Mouse (Mus musculus): ENCODE measurements at regions not wholly inside any gene's neighbourhood (a gene's known extent, or its start where the extent isn't known, plus 50 kb on each side); places are given as distances from the start of the nearest gene placed in this dataset.
A peak's percentile ranks its signal among the peaks of the same experiment; 100 is the strongest.

GRCm38 (mm10) chr9:66646226-66646625 lies 53.3 kb upstream of the Usp3 start:
- no peaks in the 10 kb centered on the region for H3K27me3 ChIP-seq (replicated peaks; ENCODE audit: control insufficient read depth, insufficient read depth, low read length)
- H3K27ac ChIP-seq (ENCODE audit: low read length): no peak overlapping the region
- H3K9me3 ChIP-seq (ENCODE audit: control insufficient read depth, low read length): no peaks in the 10 kb centered on the region
- no peak overlapping the region for H3K4me3 ChIP-seq (ENCODE audit: low read length)
- no peaks in the 10 kb centered on the region for H3K36me3 ChIP-seq (ENCODE audit: control insufficient read depth, insufficient read depth, low read length)
- peaks cover 2% of the 10 kb centered on the region; the same call in 1 of the 2 replicates for H3K4me1 ChIP-seq (ENCODE audit: control insufficient read depth, insufficient read depth, low read length)
- peak; percentile 95 for ATAC-seq
- no peak overlapping the region for H3K9ac ChIP-seq (ENCODE audit: low read depth, low read length)
- WGBS: 16% methylated on average over 7 of the region's 7 CpGs
- H3K4me2 ChIP-seq (ENCODE audit: low read depth, low read length): no peak overlapping the region

GRCm38 (mm10) chr9:66651306-66651705 lies 58.4 kb upstream of the Usp3 start:
- no peak overlapping the region for H3K27ac ChIP-seq (ENCODE audit: low read length)
- H3K9me3 ChIP-seq (ENCODE audit: control insufficient read depth, low read length): no peaks in the 10 kb centered on the region
- WGBS: 39% methylated on average over 6 of the region's 6 CpGs
- H3K27me3 ChIP-seq (replicated peaks; ENCODE audit: control insufficient read depth, insufficient read depth, low read length): no peaks in the 10 kb centered on the region
- no peak overlapping the region for H3K4me2 ChIP-seq (ENCODE audit: low read depth, low read length)
- H3K4me3 ChIP-seq (ENCODE audit: low read length): no peak overlapping the region
- no peak for ATAC-seq
- no peak overlapping the region for H3K9ac ChIP-seq (ENCODE audit: low read depth, low read length)
- H3K36me3 ChIP-seq (ENCODE audit: control insufficient read depth, insufficient read depth, low read length): no peaks in the 10 kb centered on the region
- H3K4me1 ChIP-seq (ENCODE audit: control insufficient read depth, insufficient read depth, low read length): peaks cover 6% of the 10 kb centered on the region; the same call in 1 of the 2 replicates

DNA sequence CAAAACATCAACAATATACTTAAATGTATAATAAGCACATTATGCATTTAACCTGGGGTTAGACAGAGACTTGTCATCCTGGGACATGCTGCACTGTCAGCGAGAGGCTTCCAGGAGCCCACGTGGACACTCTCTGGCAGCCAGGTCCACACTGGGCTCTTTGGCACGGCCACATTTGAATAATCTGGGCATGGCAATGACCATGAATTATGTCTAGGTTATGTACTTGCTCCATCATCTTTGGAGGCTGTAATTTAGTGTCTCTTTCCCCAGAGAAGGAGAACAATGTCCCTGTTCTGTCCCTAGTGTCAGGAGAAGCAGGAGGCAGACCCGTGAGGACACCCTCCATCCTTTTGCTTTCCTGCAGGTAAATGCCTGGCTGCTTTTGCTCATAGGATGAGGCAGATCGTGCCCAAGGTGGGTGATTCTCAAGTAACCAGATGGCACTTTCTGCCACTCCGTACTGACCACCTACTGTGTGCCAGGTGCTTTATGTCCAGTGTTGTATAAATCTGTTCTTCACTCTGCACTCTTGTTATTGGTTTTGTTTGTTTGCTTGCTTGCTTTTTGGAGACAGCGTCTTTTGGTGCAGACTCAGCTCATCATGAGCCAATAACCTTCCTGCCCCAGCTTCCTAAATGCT lies 56.2 kb upstream of the Car12 start:
- H3K4me3 ChIP-seq (ENCODE audit: low read length): no peak overlapping the region
- no peaks in the 10 kb centered on the region for H3K27me3 ChIP-seq (replicated peaks; ENCODE audit: control insufficient read depth, insufficient read depth, low read length)
- no peaks in the 10 kb centered on the region for H3K36me3 ChIP-seq (ENCODE audit: control insufficient read depth, insufficient read depth, low read length)
- H3K27ac ChIP-seq (ENCODE audit: low read length): no peak overlapping the region
- ATAC-seq: no peak
- 75% methylated on average over 7 of the region's 7 CpGs for WGBS
- no peak overlapping the region for H3K4me2 ChIP-seq (ENCODE audit: low read depth, low read length)
- no peaks in the 10 kb centered on the region for H3K4me1 ChIP-seq (ENCODE audit: control insufficient read depth, insufficient read depth, low read length)
- H3K9me3 ChIP-seq (ENCODE audit: control insufficient read depth, low read length): no peaks in the 10 kb centered on the region
- H3K9ac ChIP-seq (ENCODE audit: low read depth, low read length): no peak overlapping the region

GRCm38 (mm10) chr9:66658707-66659242 lies 54.7 kb upstream of the Car12 start:
- no peak overlapping the region for H3K4me3 ChIP-seq (ENCODE audit: low read length)
- H3K9ac ChIP-seq (ENCODE audit: low read depth, low read length): no peak overlapping the region
- H3K9me3 ChIP-seq (ENCODE audit: control insufficient read depth, low read length): no peaks in the 10 kb centered on the region
- no peaks in the 10 kb centered on the region for H3K4me1 ChIP-seq (ENCODE audit: control insufficient read depth, insufficient read depth, low read length)
- H3K27ac ChIP-seq (ENCODE audit: low read length): no peak overlapping the region
- no peak overlapping the region for H3K4me2 ChIP-seq (ENCODE audit: low read depth, low read length)
- H3K27me3 ChIP-seq (replicated peaks; ENCODE audit: control insufficient read depth, insufficient read depth, low read length): no peaks in the 10 kb centered on the region
- ATAC-seq: no peak
- no peaks in the 10 kb centered on the region for H3K36me3 ChIP-seq (ENCODE audit: control insufficient read depth, insufficient read depth, low read length)

DNA sequence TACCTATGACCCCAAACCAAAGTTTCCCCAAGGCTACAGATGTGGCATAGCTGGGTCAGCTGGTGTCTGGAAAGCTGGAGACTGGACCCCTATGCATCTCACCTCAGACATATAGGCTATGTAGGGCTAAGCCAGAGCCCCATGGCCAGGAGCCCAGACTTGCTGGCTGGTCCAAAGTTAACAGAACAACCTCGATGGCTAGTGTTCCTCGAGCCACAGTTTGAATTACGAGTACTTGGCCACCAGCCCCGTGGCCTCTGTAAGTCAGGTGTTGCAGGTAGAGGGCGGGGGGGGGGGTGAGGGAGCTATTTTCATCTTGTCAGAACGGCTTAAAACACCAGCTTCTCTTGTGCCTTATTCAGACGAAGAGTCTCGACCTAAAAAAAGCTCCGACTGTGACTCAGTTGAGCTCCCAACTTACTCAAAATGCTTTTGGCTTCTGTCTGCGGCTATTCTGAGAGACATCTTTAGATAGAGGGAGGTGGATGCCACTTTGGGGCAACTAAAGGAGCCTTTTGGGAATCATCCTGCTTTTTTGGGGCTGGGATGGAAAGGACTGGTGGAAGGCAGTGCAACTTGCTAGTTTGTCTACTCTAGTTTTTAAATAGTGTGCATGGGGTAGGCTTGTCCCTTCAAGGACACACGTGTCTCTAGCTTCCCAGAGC lies 53.6 kb upstream of the Car12 start:
- Histone ChIP-seq H3K4me1 (ENCODE audit: control insufficient read depth, insufficient read depth, low read length) (no peaks in the 10 kb centered on the region), H3K4me2 (ENCODE audit: low read depth, low read length) (no peak overlapping the region)
- WGBS: 87% methylated on average over 11 of the region's 11 CpGs

GRCm38 (mm10) chr9:66661596-66661995 lies 51.9 kb upstream of the Car12 start:
- no peaks in the 10 kb centered on the region for H3K36me3 ChIP-seq (ENCODE audit: control insufficient read depth, insufficient read depth, low read length)
- H3K27me3 ChIP-seq (replicated peaks; ENCODE audit: control insufficient read depth, insufficient read depth, low read length): no peaks in the 10 kb centered on the region
- 91% methylated on average over 7 of the region's 7 CpGs for WGBS
- H3K4me2 ChIP-seq (ENCODE audit: low read depth, low read length): no peak overlapping the region
- no peaks in the 10 kb centered on the region for H3K9me3 ChIP-seq (ENCODE audit: control insufficient read depth, low read length)
- H3K4me1 ChIP-seq (ENCODE audit: control insufficient read depth, insufficient read depth, low read length): no peaks in the 10 kb centered on the region
- no peak overlapping the region for H3K9ac ChIP-seq (ENCODE audit: low read depth, low read length)
- ATAC-seq: no peak
- H3K4me3 ChIP-seq (ENCODE audit: low read length): no peak overlapping the region
- no peak overlapping the region for H3K27ac ChIP-seq (ENCODE audit: low read length)

More for the DNA sequence above, 53.6 kb upstream of the Car12 start:
- no peaks in the 10 kb centered on the region for H3K9me3 ChIP-seq (ENCODE audit: control insufficient read depth, low read length)
- no peaks in the 10 kb centered on the region for H3K36me3 ChIP-seq (ENCODE audit: control insufficient read depth, insufficient read depth, low read length)
- H3K27ac ChIP-seq (ENCODE audit: low read length): no peak overlapping the region
- no peak overlapping the region for H3K4me3 ChIP-seq (ENCODE audit: low read length)
- no peaks in the 10 kb centered on the region for H3K27me3 ChIP-seq (replicated peaks; ENCODE audit: control insufficient read depth, insufficient read depth, low read length)
- ATAC-seq: no peak
- no peak overlapping the region for H3K9ac ChIP-seq (ENCODE audit: low read depth, low read length)

DNA sequence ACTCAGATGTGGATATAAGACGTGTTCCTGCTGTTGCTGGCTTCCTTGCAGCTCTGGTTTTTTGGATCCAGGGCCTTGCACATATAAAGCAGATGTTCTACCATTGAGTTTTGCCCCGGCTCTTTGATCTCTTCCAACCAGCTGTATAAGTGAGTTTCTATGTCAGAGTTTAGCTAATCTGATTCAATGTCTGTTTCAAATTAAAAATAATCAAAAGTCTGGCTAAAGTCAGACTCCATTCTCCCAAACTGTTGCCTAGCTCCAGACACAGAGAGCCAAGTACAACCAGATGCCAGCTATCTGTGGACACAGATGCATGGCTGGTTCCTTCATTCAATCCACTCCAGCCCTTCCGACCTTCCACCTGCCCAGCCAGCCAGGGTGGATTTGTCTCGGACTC lies 51.0 kb upstream of the Car12 start:
- no peak overlapping the region for H3K9ac ChIP-seq (ENCODE audit: low read depth, low read length)
- no peak overlapping the region for H3K27ac ChIP-seq (ENCODE audit: low read length)
- H3K4me1 ChIP-seq (ENCODE audit: control insufficient read depth, insufficient read depth, low read length): no peaks in the 10 kb centered on the region
- no peak overlapping the region for H3K4me3 ChIP-seq (ENCODE audit: low read length)
- ATAC-seq: no peak
- no peaks in the 10 kb centered on the region for H3K27me3 ChIP-seq (replicated peaks; ENCODE audit: control insufficient read depth, insufficient read depth, low read length)
- H3K9me3 ChIP-seq (ENCODE audit: control insufficient read depth, low read length): no peaks in the 10 kb centered on the region
- H3K4me2 ChIP-seq (ENCODE audit: low read depth, low read length): no peak overlapping the region
- WGBS: 67% methylated on average over 4 of the region's 4 CpGs
- H3K36me3 ChIP-seq (ENCODE audit: control insufficient read depth, insufficient read depth, low read length): no peaks in the 10 kb centered on the region

Measured in intestine, embryonic 16.5 days (tissue).